Mouse (Mus musculus): Measurements from ENCODE around the gene Rraga. TPM values are rescaled to one million over a fixed set of nuclear protein-coding genes. Genes with fewer than 3 reads are reported as not detected.

The Rraga gene
- total and polyA plus RNA-seq, 3 experiments, result 13.6 to 96.2 (median 38.3) TPM

GRCm38 (mm10) chr4:86574939-86575282, 557 bp upstream of the Rraga start:
- H3K27me3 ChIP-seq (replicated peaks), result no peaks in the 10 kb centered on the region
- H3K9ac ChIP-seq (ENCODE audit: insufficient read depth, low read depth), result peak overlapping the region; percentile 50
- H3K27ac ChIP-seq (ENCODE audit: insufficient read depth, low read depth), result peak overlapping the region; percentile 94
- peaks cover 33% of the 10 kb centered on the region for H3K79me2 ChIP-seq (replicated peaks; ENCODE audit: control insufficient read depth, extremely low read depth, insufficient read depth, poor library complexity, severe bottlenecking)
- dilution Hi-C loops (cut with MboI; ENCODE audit: extremely low pct_ligation_motif_present, extremely low pct_unique_long_range_greater_than_20kb, low sequenced_read_pairs), result no loop called here
- in situ Hi-C loops (cut with MboI; ENCODE audit: low pct_ligation_motif_present, low pct_unique_long_range_greater_than_20kb, low sequenced_read_pairs), result loop anchor here (5.0 to 10.0 kb wide), 2 partner anchors 33 to 110 kb away; no protein-coding TSS in a partner anchor
- peaks cover 0 to 18% of the 10 kb centered on the region in 2 experiments for H3K36me3 ChIP-seq (replicated peaks in 1 of 2; ENCODE audit: control insufficient read depth in 1 of 2, insufficient read depth in 1 of 2, low read length in 1 of 2)
- H3K4me2 ChIP-seq (ENCODE audit: insufficient read depth, low read depth, poor library complexity, severe bottlenecking), result peak overlapping the region; percentile 81
- peaks cover 4 to 31% of the 10 kb centered on the region in 2 experiments; a peak in 3 of 4 replicates for H3K4me1 ChIP-seq (ENCODE audit: control insufficient read depth in 1 of 2, insufficient read depth in 2 of 2)
- TF ChIP-seq NELFE (IDR thresholded peaks at IDR 0.05; ENCODE audit: low read depth, low read length) (no peak), MAFK (IDR thresholded peaks at IDR 0.05; ENCODE audit: insufficient replicate concordance, low read length) (0 out of 2 replicates have a peak, but pooled peaks have one; percentile 9), MEF2A (IDR thresholded peaks at IDR 0.05; ENCODE audit: borderline replicate concordance, low read depth, low read length) (peak; percentile 29; the same call in 1 of the 2 replicates), SIN3A (IDR thresholded peaks at IDR 0.05; ENCODE audit: low read length) (no peak), KAT2A (IDR thresholded peaks at IDR 0.05; ENCODE audit: insufficient replicate concordance, low read length) (no peak), USF2 (conservative IDR thresholded peaks at IDR 0.05; ENCODE audit: low read depth, low read length) (no peak), ELF1 (IDR thresholded peaks at IDR 0.05; ENCODE audit: low read depth, low read length) (no peak), BHLHE40 (IDR thresholded peaks at IDR 0.05; ENCODE audit: low read depth, low read length) (no peak)
- peak; percentile 33 for DNase-seq (ENCODE audit: extremely low read depth)
- H3K9me3 ChIP-seq (replicated peaks; ENCODE audit: low read length), result no peaks in the 10 kb centered on the region
- peak overlapping the region; percentile 58 to 94 (median 94) for H3K4me3 ChIP-seq (replicated peaks in 1 of 3; ENCODE audit: low read depth in 2 of 3, low read length in 2 of 3, poor library complexity in 1 of 3)

DNA sequence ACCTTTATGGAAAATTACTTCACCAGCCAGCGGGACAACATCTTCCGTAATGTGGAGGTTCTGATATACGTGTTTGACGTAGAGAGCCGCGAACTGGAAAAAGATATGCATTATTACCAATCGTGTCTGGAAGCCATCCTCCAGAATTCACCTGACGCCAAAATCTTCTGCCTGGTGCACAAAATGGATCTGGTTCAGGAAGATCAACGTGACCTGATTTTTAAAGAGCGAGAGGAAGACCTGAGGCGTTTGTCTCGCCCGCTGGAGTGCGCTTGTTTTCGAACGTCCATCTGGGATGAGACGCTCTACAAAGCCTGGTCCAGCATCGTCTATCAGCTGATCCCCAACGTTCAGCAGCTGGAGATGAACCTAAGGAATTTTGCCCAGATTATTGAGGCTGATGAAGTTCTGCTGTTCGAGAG, 663 bp downstream of the Rraga start:
- H3K79me2 ChIP-seq (replicated peaks; ENCODE audit: control insufficient read depth, extremely low read depth, insufficient read depth, poor library complexity, severe bottlenecking), result peaks cover 33% of the 10 kb centered on the region
- no peaks in the 10 kb centered on the region for H3K9me3 ChIP-seq (replicated peaks; ENCODE audit: low read length)
- dilution Hi-C loops (cut with MboI; ENCODE audit: extremely low pct_ligation_motif_present, extremely low pct_unique_long_range_greater_than_20kb, low sequenced_read_pairs), result no loop called here
- no peaks in the 10 kb centered on the region for H3K27me3 ChIP-seq (replicated peaks)
- H3K36me3 ChIP-seq (replicated peaks in 1 of 2; ENCODE audit: control insufficient read depth in 1 of 2, insufficient read depth in 1 of 2, low read length in 1 of 2), result peaks cover 0 to 18% of the 10 kb centered on the region in 2 experiments
- peak overlapping the region; percentile 79; the same call in 1 of the 2 replicates for H3K4me2 ChIP-seq (ENCODE audit: insufficient read depth, low read depth, poor library complexity, severe bottlenecking)
- peak overlapping the region; percentile 86 for H3K9ac ChIP-seq (ENCODE audit: insufficient read depth, low read depth)
- TF ChIP-seq SIN3A (IDR thresholded peaks at IDR 0.05; ENCODE audit: low read length), result peak; percentile 64
- TF ChIP-seq MEF2A (IDR thresholded peaks at IDR 0.05; ENCODE audit: borderline replicate concordance, low read depth, low read length), result no peak
- TF ChIP-seq GABPA (IDR thresholded peaks at IDR 0.05; ENCODE audit: insufficient replicate concordance, low read depth, low read length), result no peak
- 0 out of 2 replicates have a peak, but pooled peaks have one; percentile 20 for TF ChIP-seq MAX (IDR thresholded peaks at IDR 0.05; ENCODE audit: low read length)
- 0 out of 2 replicates have a peak, but pooled peaks have one; percentile 20 for TF ChIP-seq MXI1 (IDR thresholded peaks at IDR 0.05; ENCODE audit: low read depth, low read length)
- peak overlapping the region; percentile 94 for H3K27ac ChIP-seq (ENCODE audit: insufficient read depth, low read depth)
- peaks cover 10 to 43% of the 10 kb centered on the region in 2 experiments for H3K4me1 ChIP-seq (ENCODE audit: control insufficient read depth in 1 of 2, insufficient read depth in 2 of 2)
- H3K4me3 ChIP-seq (replicated peaks in 1 of 3; ENCODE audit: low read depth in 2 of 3, low read length in 2 of 3, poor library complexity in 1 of 3), result peak overlapping the region; percentile 93 to 94 (median 94)
- no peak for DNase-seq (ENCODE audit: extremely low read depth)
- in situ Hi-C loops (cut with MboI; ENCODE audit: low pct_ligation_motif_present, low pct_unique_long_range_greater_than_20kb, low sequenced_read_pairs), result loop anchor here (5.0 to 10.0 kb wide), 2 partner anchors 34 to 109 kb away; no protein-coding TSS in a partner anchor

Measured in CH12.LX (cell line).